Mouse (Mus musculus): ENCODE measurements around the gene Gm37240. TPM values are rescaled to one million over a fixed set of nuclear protein-coding genes. Genes with fewer than 3 reads are reported as not detected.

Gene Gm37240
- polyA plus RNA-seq, 1 experiment from 2014 or later = 1.1 TPM

DNA sequence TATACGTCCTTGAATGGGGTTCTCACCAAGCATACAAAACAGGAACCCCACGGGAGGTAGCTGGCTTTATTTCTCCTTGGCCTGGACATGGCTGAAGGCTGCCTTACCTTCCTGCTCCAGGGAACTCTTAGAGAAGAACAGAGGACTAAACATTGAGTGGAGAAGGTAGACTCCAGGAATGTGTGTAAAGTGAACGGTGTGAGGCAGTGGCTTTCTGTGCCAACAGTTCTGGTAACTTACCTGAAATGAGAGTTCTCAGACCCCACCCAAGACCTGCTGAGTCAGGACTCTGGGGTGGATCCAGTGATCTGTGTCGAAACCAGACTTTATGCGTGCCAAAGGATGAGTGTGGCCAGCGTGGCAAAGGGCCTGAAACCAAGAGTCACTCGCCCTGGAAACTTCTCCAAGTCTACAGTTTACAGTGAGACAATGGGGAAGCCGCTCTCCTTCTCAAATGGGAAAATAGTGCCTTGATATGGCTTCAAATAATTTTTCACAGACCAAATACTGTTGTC lies 1240.9 kb downstream of the Gm37240 start:
- Histone ChIP-seq H3K4me2 (ENCODE audit: low read length) (no peak overlapping the region), H3K4me3 (ENCODE audit: low read depth, low read length) (no peak overlapping the region), H3K36me3 (ENCODE audit: control insufficient read depth, insufficient read depth, low read length) (no peaks in the 10 kb centered on the region), H3K9me3 (replicated peaks; ENCODE audit: control insufficient read depth, low read length) (no peaks in the 10 kb centered on the region), H3K9ac (ENCODE audit: low read length) (no peak overlapping the region), H3K27ac (ENCODE audit: low read depth, low read length) (no peak overlapping the region), H3K27me3 (replicated peaks; ENCODE audit: control insufficient read depth, insufficient read depth, low read length) (no peaks in the 10 kb centered on the region), H3K4me1 (ENCODE audit: control insufficient read depth, insufficient read depth, low read length) (0 out of 2 replicates have a peak, but pooled peaks cover 4% of the 10 kb centered on the region)
- no peak for ATAC-seq
- 81% methylated on average over 8 of the region's 8 CpGs for WGBS
- DNase-seq (ENCODE audit: low spot score) = no peak

- no peaks in the 10 kb centered on the region for H3K36me3 ChIP-seq (ENCODE audit: control insufficient read depth, insufficient read depth, low read length)
- WGBS = 90% methylated on average over 3 of the region's 3 CpGs
- no peak overlapping the region for H3K4me2 ChIP-seq (ENCODE audit: low read length)
- no peak overlapping the region for H3K9ac ChIP-seq (ENCODE audit: low read length)
- no peak overlapping the region for H3K4me3 ChIP-seq (ENCODE audit: low read depth, low read length)
- no peaks in the 10 kb centered on the region for H3K27me3 ChIP-seq (replicated peaks; ENCODE audit: control insufficient read depth, insufficient read depth, low read length)
- no peak overlapping the region for H3K27ac ChIP-seq (ENCODE audit: low read depth, low read length)
- 0 out of 2 replicates have a peak, but pooled peaks cover 4% of the 10 kb centered on the region for H3K4me1 ChIP-seq (ENCODE audit: control insufficient read depth, insufficient read depth, low read length)
- no peak for ATAC-seq
- DNase-seq (ENCODE audit: low spot score) = no peak
- H3K9me3 ChIP-seq (replicated peaks; ENCODE audit: control insufficient read depth, low read length) = no peaks in the 10 kb centered on the region
Observed at GRCm38 (mm10) chr3:84646007-84646290, 1241.4 kb downstream of the Gm37240 start.

DNA sequence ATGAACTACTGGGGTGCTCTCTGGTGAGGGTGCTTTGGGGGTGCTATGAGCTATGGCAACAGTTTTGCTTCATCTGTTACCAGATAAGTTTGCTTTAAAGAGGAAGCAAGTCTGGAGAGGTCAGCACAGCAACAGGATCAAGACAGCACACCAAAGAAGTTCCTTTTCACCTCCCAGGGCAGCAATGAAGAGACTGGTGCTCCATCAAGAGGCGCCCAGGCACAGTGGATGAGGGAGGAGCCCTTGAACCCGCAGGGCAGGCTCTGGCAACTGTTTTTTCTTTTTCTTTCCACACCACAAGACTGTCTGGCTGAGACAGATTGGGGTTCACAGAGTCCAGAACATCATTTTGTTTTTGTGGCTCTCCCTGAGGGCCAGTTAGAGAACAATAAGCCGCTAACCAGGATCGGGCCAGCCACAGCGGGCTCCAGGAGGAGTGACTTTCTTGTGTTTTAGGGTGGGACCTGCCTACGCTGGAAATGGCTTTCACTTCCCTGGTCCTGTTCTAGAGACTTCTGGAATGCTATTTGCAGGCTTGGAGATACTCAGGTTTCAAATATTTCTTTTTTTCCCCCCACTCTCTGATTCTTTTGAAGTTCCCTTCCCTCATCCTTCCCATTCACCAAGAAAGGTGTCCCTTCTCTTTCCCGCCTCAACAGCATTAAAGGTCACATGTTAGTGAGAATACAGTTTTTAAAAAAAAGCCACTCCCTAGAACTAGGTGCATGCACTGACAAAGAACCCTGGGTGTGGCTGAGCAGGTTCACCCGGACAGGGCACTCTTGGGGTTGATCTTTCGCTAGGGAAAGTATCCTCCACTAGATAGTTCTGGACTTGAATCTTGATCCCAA lies 1241.9 kb downstream of the Gm37240 start:
- no peak overlapping the region for H3K27ac ChIP-seq (ENCODE audit: low read depth, low read length)
- H3K9me3 ChIP-seq (replicated peaks; ENCODE audit: control insufficient read depth, low read length) = no peaks in the 10 kb centered on the region
- H3K27me3 ChIP-seq (replicated peaks; ENCODE audit: control insufficient read depth, insufficient read depth, low read length) = no peaks in the 10 kb centered on the region
- no peaks in the 10 kb centered on the region for H3K36me3 ChIP-seq (ENCODE audit: control insufficient read depth, insufficient read depth, low read length)
- H3K4me1 ChIP-seq (ENCODE audit: control insufficient read depth, insufficient read depth, low read length) = 0 out of 2 replicates have a peak, but pooled peaks cover 4% of the 10 kb centered on the region
- WGBS = 88% methylated on average over 9 of the region's 9 CpGs
- no peak for DNase-seq (ENCODE audit: low spot score)
- H3K9ac ChIP-seq (ENCODE audit: low read length) = no peak overlapping the region
- no peak overlapping the region for H3K4me3 ChIP-seq (ENCODE audit: low read depth, low read length)
- no peak for ATAC-seq
- H3K4me2 ChIP-seq (ENCODE audit: low read length) = no peak overlapping the region

GRCm38 (mm10) chr3:84642942-84643341 lies 1244.4 kb downstream of the Gm37240 start:
- Histone ChIP-seq H3K9me3 (replicated peaks; ENCODE audit: control insufficient read depth, low read length) (no peaks in the 10 kb centered on the region), H3K36me3 (ENCODE audit: control insufficient read depth, insufficient read depth, low read length) (no peaks in the 10 kb centered on the region), H3K27ac (ENCODE audit: low read depth, low read length) (no peak overlapping the region), H3K4me1 (ENCODE audit: control insufficient read depth, insufficient read depth, low read length) (0 out of 2 replicates have a peak, but pooled peaks cover 4% of the 10 kb centered on the region), H3K9ac (ENCODE audit: low read length) (no peak overlapping the region), H3K27me3 (replicated peaks; ENCODE audit: control insufficient read depth, insufficient read depth, low read length) (no peaks in the 10 kb centered on the region), H3K4me2 (ENCODE audit: low read length) (no peak overlapping the region), H3K4me3 (ENCODE audit: low read depth, low read length) (no peak overlapping the region)
- ATAC-seq (no peak), DNase-seq (ENCODE audit: low spot score) (no peak)
- 52% methylated on average over 4 of the region's 4 CpGs for WGBS

DNA sequence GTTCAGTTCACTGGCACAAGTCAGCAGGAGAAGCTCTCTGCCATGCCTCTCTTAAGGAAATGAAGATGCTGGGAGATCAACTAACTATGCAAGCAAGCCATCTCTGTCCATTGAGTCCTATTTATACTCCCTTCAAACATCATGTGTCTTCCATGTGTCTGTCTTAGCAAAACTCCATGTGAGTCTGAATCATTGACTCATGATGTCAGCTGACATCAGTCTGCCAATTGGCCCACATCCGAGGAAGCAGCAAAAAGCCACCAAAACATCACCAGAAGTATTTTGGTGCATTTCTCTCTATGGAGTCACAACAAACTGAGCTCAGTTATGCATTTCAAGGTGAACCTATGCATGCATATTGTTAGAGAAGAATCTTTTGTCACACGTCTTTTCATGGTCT lies 1245.9 kb downstream of the Gm37240 start:
- no peaks in the 10 kb centered on the region for H3K9me3 ChIP-seq (replicated peaks; ENCODE audit: control insufficient read depth, low read length)
- ATAC-seq (no peak), DNase-seq (ENCODE audit: low spot score) (no peak)
- H3K4me1 ChIP-seq (ENCODE audit: control insufficient read depth, insufficient read depth, low read length) = no peaks in the 10 kb centered on the region
- H3K27ac ChIP-seq (ENCODE audit: low read depth, low read length) = no peak overlapping the region
- H3K9ac ChIP-seq (ENCODE audit: low read length) = no peak overlapping the region
- no peaks in the 10 kb centered on the region for H3K36me3 ChIP-seq (ENCODE audit: control insufficient read depth, insufficient read depth, low read length)
- no peak overlapping the region for H3K4me2 ChIP-seq (ENCODE audit: low read length)
- H3K27me3 ChIP-seq (replicated peaks; ENCODE audit: control insufficient read depth, insufficient read depth, low read length) = no peaks in the 10 kb centered on the region
- WGBS = 86% methylated on average over 2 of the region's 2 CpGs
- H3K4me3 ChIP-seq (ENCODE audit: low read depth, low read length) = no peak overlapping the region

DNA sequence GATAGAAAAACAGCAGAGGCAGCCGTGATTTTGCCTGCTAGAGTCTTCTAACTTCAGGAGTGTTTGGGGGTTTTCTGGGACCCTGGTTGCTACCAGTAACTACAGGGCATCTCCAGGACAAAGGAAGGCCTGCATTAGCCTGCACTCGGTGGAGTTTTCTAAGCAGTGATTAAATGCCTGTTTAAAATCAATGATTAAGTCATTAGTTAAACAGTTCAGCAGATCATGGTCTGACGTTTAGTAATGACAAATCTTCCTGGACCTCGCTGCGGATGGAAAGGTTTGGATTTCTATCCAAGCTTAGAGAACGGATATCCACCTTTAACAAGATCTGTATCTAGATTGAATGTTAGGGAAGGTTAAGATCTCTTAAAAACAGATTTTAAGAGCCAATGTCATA lies 1246.8 kb downstream of the Gm37240 start:
- no peak for DNase-seq (ENCODE audit: low spot score)
- H3K36me3 ChIP-seq (ENCODE audit: control insufficient read depth, insufficient read depth, low read length) = no peaks in the 10 kb centered on the region
- no peak overlapping the region for H3K27ac ChIP-seq (ENCODE audit: low read depth, low read length)
- H3K27me3 ChIP-seq (replicated peaks; ENCODE audit: control insufficient read depth, insufficient read depth, low read length) = no peaks in the 10 kb centered on the region
- H3K9me3 ChIP-seq (replicated peaks; ENCODE audit: control insufficient read depth, low read length) = no peaks in the 10 kb centered on the region
- 55% methylated on average over 6 of the region's 6 CpGs for WGBS
- ATAC-seq = no peak
- no peaks in the 10 kb centered on the region for H3K4me1 ChIP-seq (ENCODE audit: control insufficient read depth, insufficient read depth, low read length)
- no peak overlapping the region for H3K4me3 ChIP-seq (ENCODE audit: low read depth, low read length)
- H3K9ac ChIP-seq (ENCODE audit: low read length) = no peak overlapping the region
- H3K4me2 ChIP-seq (ENCODE audit: low read length) = no peak overlapping the region

- no peak for ATAC-seq
- Histone ChIP-seq H3K4me3 (ENCODE audit: low read depth, low read length) (no peak overlapping the region), H3K36me3 (ENCODE audit: control insufficient read depth, insufficient read depth, low read length) (no peaks in the 10 kb centered on the region), H3K4me1 (ENCODE audit: control insufficient read depth, insufficient read depth, low read length) (no peaks in the 10 kb centered on the region), H3K27ac (ENCODE audit: low read depth, low read length) (no peak overlapping the region), H3K27me3 (replicated peaks; ENCODE audit: control insufficient read depth, insufficient read depth, low read length) (no peaks in the 10 kb centered on the region), H3K9ac (ENCODE audit: low read length) (no peak overlapping the region), H3K4me2 (ENCODE audit: low read length) (no peak overlapping the region), H3K9me3 (replicated peaks; ENCODE audit: control insufficient read depth, low read length) (no peaks in the 10 kb centered on the region)
- 46% methylated on average over 11 of the region's 11 CpGs for WGBS
- no peak for DNase-seq (ENCODE audit: low spot score)
Observed at GRCm38 (mm10) chr3:84639767-84640500, 1247.4 kb downstream of the Gm37240 start.

DNA sequence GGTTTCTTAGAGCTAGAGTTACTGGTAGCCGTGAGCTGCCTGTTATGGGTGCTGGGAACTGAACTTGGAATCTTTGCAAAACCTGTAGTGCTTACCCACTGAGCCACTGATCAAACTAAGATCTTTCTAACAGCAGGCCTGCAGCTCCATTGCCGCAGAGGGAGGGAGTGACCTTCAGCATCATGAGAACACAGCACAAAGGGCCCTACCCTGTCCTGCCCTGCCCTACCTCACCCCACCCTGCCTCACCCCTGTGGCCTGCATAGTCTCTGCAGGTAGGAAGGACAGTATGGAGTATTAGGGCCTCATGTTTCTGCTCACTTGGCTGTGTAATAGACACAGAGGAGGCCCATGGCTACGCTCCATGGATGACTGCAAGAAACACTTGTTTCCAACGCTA lies 1248.5 kb downstream of the Gm37240 start:
- Histone ChIP-seq H3K27ac (ENCODE audit: low read depth, low read length) (no peak overlapping the region), H3K4me1 (ENCODE audit: control insufficient read depth, insufficient read depth, low read length) (no peaks in the 10 kb centered on the region), H3K9me3 (replicated peaks; ENCODE audit: control insufficient read depth, low read length) (no peaks in the 10 kb centered on the region), H3K36me3 (ENCODE audit: control insufficient read depth, insufficient read depth, low read length) (no peaks in the 10 kb centered on the region), H3K9ac (ENCODE audit: low read length) (no peak overlapping the region), H3K4me3 (ENCODE audit: low read depth, low read length) (no peak overlapping the region), H3K4me2 (ENCODE audit: low read length) (no peak overlapping the region), H3K27me3 (replicated peaks; ENCODE audit: control insufficient read depth, insufficient read depth, low read length) (no peaks in the 10 kb centered on the region)
- DNase-seq (ENCODE audit: low spot score) (no peak), ATAC-seq (no peak)
- WGBS = 82% methylated on average over 4 of the region's 4 CpGs
